In genomic region chr8:94385506-94386213, GRCm38 (mm10) we compare ENCODE assay signal across 8 mouse cellular contexts. TPM values are rescaled to one million over a fixed set of nuclear protein-coding genes. Genes with fewer than 3 reads are reported as not detected.
DNase-seq lines count a peak whose midpoint lies in the region; ATAC-seq and TF ChIP-seq lines count a peak whose summit lies in the region.

No protein-coding gene starts in this region.

- H3K9ac ChIP-seq in limb, embryonic 12.5 days (replicated peaks), result peak overlapping the region; percentile 85
- peak overlapping the region; percentile 96 for H3K9ac ChIP-seq in stomach, embryonic 15.5 days

- peaks cover 2% of the 10 kb centered on the region; the same call in 1 of the 2 replicates for H3K4me1 ChIP-seq in cerebellum, adult 2 months (ENCODE audit: control insufficient read depth, insufficient read depth, low read length)
- peaks cover 4% of the 10 kb centered on the region for H3K4me1 ChIP-seq in testis, adult 2 months (ENCODE audit: control insufficient read depth, insufficient read depth, low read length)
- H3K4me1 ChIP-seq in limb, embryonic 12.5 days (replicated peaks), result peaks cover 9% of the 10 kb centered on the region
- H3K4me1 ChIP-seq in stomach, embryonic 15.5 days, result peaks cover 5% of the 10 kb centered on the region; the same call in 1 of the 2 replicates

- no peak for DNase-seq in cerebellum, adult 2 months
- DNase-seq in cerebellum, postnatal 14 days, result no peak
- no peak for DNase-seq in testis, postnatal 10 days (ENCODE audit: low spot score)
- DNase-seq in gastrocnemius, postnatal 10 days, result no peak
- DNase-seq in spleen, postnatal 36 days (ENCODE audit: low spot score in 2 of 2), result no peak

- TF ChIP-seq CTCF in cerebellum, adult 2 months (IDR thresholded peaks at IDR 0.05; ENCODE audit: borderline replicate concordance, insufficient read depth, low read depth, low read length), result no peak
- TF ChIP-seq CTCF in testis, adult 2 months (IDR thresholded peaks at IDR 0.05; ENCODE audit: control insufficient read depth, insufficient read depth, insufficient replicate concordance, low read depth, low read length), result no peak

- no peak for TF ChIP-seq POLR2A in cerebellum, adult 2 months (IDR thresholded peaks at IDR 0.05; ENCODE audit: borderline replicate concordance, insufficient read depth, low read length)
- TF ChIP-seq POLR2A in testis, adult 2 months (IDR thresholded peaks at IDR 0.05; ENCODE audit: control insufficient read depth, low read depth, low read length), result no peak

- H3K36me3 ChIP-seq in testis, adult 2 months (ENCODE audit: control insufficient read depth, insufficient read depth, low read length), result peaks cover 2% of the 10 kb centered on the region; the same call in 1 of the 2 replicates
- H3K36me3 ChIP-seq in limb, embryonic 12.5 days, result peaks cover 15% of the 10 kb centered on the region
- peaks cover 12% of the 10 kb centered on the region for H3K36me3 ChIP-seq in stomach, embryonic 15.5 days

- H3K4me2 ChIP-seq in limb, embryonic 12.5 days, result peak overlapping the region; percentile 82
- H3K4me2 ChIP-seq in stomach, embryonic 15.5 days, result peak overlapping the region; percentile 74

- WGBS in cerebellum, adult 2 months, result 22% methylated on average over 20 of the region's 20 CpGs
- WGBS in limb, embryonic 12.5 days, result 22% methylated on average over 20 of the region's 20 CpGs
- WGBS in stomach, embryonic 15.5 days, result 25% methylated on average over 20 of the region's 20 CpGs

- peak overlapping the region; percentile 96 for H3K27ac ChIP-seq in cerebellum, adult 2 months (ENCODE audit: insufficient read depth, low read length)
- H3K27ac ChIP-seq in testis, adult 2 months (ENCODE audit: control insufficient read depth, insufficient read depth, low read depth, low read length), result peak overlapping the region; percentile 97
- peak overlapping the region; percentile 85 for H3K27ac ChIP-seq in limb, embryonic 12.5 days
- H3K27ac ChIP-seq in stomach, embryonic 15.5 days, result peak overlapping the region; percentile 86

- H3K9me3 ChIP-seq in limb, embryonic 12.5 days, result no peaks in the 10 kb centered on the region
- no peaks in the 10 kb centered on the region for H3K9me3 ChIP-seq in stomach, embryonic 15.5 days

- H3K4me3 ChIP-seq in cerebellum, adult 2 months (replicated peaks; ENCODE audit: insufficient read depth, low read depth, low read length), result peak overlapping the region; percentile 70
- H3K4me3 ChIP-seq in testis, adult 2 months (ENCODE audit: control insufficient read depth, low read depth, low read length), result peak overlapping the region; percentile 94
- peak overlapping the region; percentile 76 for H3K4me3 ChIP-seq in limb, embryonic 12.5 days (replicated peaks)
- peak overlapping the region; percentile 80 for H3K4me3 ChIP-seq in stomach, embryonic 15.5 days (replicated peaks)

- H3K27me3 ChIP-seq in cerebellum, adult 2 months (ENCODE audit: control insufficient read depth, insufficient read depth, low read length), result no peaks in the 10 kb centered on the region
- no peaks in the 10 kb centered on the region for H3K27me3 ChIP-seq in testis, adult 2 months (ENCODE audit: control insufficient read depth, insufficient read depth, low read length)
- no peaks in the 10 kb centered on the region for H3K27me3 ChIP-seq in limb, embryonic 12.5 days
- H3K27me3 ChIP-seq in stomach, embryonic 15.5 days (replicated peaks), result no peaks in the 10 kb centered on the region

- ATAC-seq in limb, embryonic 12.5 days (ENCODE audit: insufficient number of reproducible peaks, insufficient read depth, low FRiP score, low TSS enrichment, low read depth), result no peak
- ATAC-seq in stomach, embryonic 15.5 days (ENCODE audit: insufficient read depth, low FRiP score, low read depth), result no peak

RNA-seq across cellular contexts. Expression of gene Herpud1, which starts 0.6 kb away (rescaled TPM):
- polyA plus RNA-seq in cerebellum, adult 2 months (2012; rRNA removed), result 119 and 125 TPM in 2 replicates
- 227 and 245 TPM in 2 replicates for polyA plus RNA-seq in testis, adult 2 months (2012; rRNA removed)
- 47.5 and 50.9 TPM in 2 replicates for polyA plus RNA-seq in limb, embryonic 12.5 days (2016; fragmentation: Nextera tagmentation; extraction: Ambion mirVana)
- 144 and 158 TPM in 2 replicates for polyA plus RNA-seq in stomach, embryonic 15.5 days (2015; fragmentation: Nextera tagmentation; extraction: Ambion mirVana)
- total RNA-seq in gastrocnemius, postnatal 10 days (2021), result 10 to 100 TPM; 51.7 to 56.6 TPM

RNA-seq across cellular contexts. Expression of gene Nlrc5, which starts 48.5 kb away (rescaled TPM):
- 0.71 and 0.82 TPM in 2 replicates for polyA plus RNA-seq in cerebellum, adult 2 months (2012; rRNA removed)
- 7.3 and 8.2 TPM in 2 replicates for polyA plus RNA-seq in testis, adult 2 months (2012; rRNA removed)
- 0.09 TPM in 1 of 2 replicates, not detected in the other for polyA plus RNA-seq in limb, embryonic 12.5 days (2016; fragmentation: Nextera tagmentation; extraction: Ambion mirVana)
- polyA plus RNA-seq in stomach, embryonic 15.5 days (2015; fragmentation: Nextera tagmentation; extraction: Ambion mirVana), result 0.51 and 0.54 TPM in 2 replicates
- under 1 TPM; 0.42 to 0.88 TPM for total RNA-seq in gastrocnemius, postnatal 10 days (2021)

RNA-seq across cellular contexts. Expression of gene Slc12a3, which starts 56.7 kb away (rescaled TPM):
- polyA plus RNA-seq in cerebellum, adult 2 months (2012; rRNA removed), result 1.7 and 2.2 TPM in 2 replicates
- 0.99 and 1.4 TPM in 2 replicates for polyA plus RNA-seq in testis, adult 2 months (2012; rRNA removed)
- not detected in 2 replicates for polyA plus RNA-seq in limb, embryonic 12.5 days (2016; fragmentation: Nextera tagmentation; extraction: Ambion mirVana)
- 0.08 and 0.09 TPM in 2 replicates for polyA plus RNA-seq in stomach, embryonic 15.5 days (2015; fragmentation: Nextera tagmentation; extraction: Ambion mirVana)
- not detected for total RNA-seq in gastrocnemius, postnatal 10 days (2021)
